Mouse (Mus musculus) embryonic stem cell, embryonic (primary cell): ENCODE measurements around the gene Ubqln4.

Source experiments
- CTCF ChIA-PET, 4 experiments: fragments of 300-600 bp in 2 of 4; fragments of 350-600 bp in 2 of 4; sonication (Branson Sonifier 250); formaldehyde crosslinking; loops; one replicate each; lab custom pipeline; 2022; ENCODE audit warnings: inconsistent platforms in 2 of 4; lab: Charles Lee
- POLR2A ChIA-PET, 4 experiments: fragments of 300-600 bp in 2 of 4; fragments of 350-600 bp in 2 of 4; sonication (Branson Sonifier 250); formaldehyde crosslinking; loops; one replicate each; lab custom pipeline; 2022; ENCODE audit warnings: antibody characterized with exemption in 4 of 4, inconsistent platforms in 1 of 4; lab: Charles Lee

The Ubqln4 gene

DNA sequence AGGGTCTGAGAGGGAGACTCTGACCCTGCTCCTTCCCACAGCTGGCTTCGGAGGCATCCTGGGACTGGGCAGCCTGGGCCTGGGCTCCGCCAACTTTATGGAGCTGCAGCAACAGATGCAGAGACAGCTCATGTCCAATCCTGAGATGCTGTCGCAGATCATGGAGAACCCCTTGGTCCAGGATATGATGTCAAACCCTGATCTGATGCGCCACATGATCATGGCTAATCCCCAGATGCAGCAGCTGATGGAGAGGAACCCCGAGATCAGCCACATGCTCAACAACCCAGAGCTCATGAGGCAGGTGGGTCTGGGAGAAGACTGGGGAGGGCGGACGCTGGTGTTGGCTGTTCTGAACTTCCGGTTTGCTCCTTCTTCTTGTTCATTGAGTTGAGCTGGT is 3.1 kb downstream of the Ubqln4 start:
- ChIA-PET CTCF (interaction anchor here in 1 of 4 experiments (0.6 to 1.2 kb wide), 2 partner anchors 53 to 587 kb away, joined by 3 to 9 read pairs; no protein-coding TSS in a partner anchor), POLR2A (interaction anchor here (0.5 to 69.6 kb wide), 17 partner anchors 2 to 208 kb away, joined by 3 to 2954 read pairs (median 3); partner anchors contain the start of genes Ssr2 (in 3 of the 4), Lamtor2 (in 1 of the 4), Mex3a (in 1 of the 4) and Rab25 (in 1 of the 4))

DNA sequence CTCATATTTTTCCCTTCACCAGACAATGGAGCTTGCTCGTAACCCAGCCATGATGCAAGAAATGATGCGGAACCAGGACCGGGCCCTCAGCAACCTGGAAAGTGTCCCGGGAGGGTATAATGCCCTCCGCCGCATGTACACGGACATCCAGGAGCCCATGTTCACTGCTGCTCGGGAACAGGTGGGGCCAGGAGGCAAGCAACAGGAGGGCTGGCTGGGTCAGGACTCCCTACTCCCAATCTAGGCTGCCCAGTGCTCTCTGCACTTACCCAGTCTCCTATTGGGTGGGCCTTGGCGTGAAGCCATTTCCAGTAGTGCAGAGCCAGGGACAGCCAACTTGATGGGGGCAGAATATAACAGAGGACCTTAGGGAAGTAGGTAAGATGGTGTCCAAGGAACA is 6.0 kb downstream of the Ubqln4 start:
- POLR2A ChIA-PET, result interaction anchor here in 3 of 4 experiments (1.9 to 69.6 kb wide), 6 partner anchors 5 to 29 kb away, joined by 7 to 2954 read pairs (median 564); partner anchors contain the start of genes Ssr2 (in 3 of the 3), Lamtor2 (in 1 of the 3), Mex3a (in 1 of the 3) and Rab25 (in 1 of the 3)

DNA sequence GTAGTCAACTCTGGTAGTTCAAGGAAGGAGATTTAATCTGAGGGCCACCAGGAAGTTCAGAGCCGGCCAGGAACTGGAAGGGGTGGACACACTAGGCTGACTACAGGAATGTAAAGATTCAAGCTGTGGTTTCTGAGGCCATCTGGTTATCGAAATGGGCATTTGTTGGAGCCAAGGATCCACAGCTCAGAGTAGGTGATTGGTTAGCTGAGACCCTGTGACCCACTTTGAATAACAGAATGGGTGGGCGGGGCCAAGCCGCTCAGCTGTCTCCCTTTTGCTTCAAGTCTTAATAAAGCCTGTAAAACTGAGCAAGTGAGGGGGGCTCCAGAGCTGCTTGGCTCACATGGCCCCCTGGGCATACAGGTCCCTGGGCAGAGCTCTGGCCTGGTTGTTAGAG is 8.4 kb downstream of the Ubqln4 start:
- ChIA-PET CTCF (interaction anchor here in 3 of 4 experiments (0.7 to 2.2 kb wide), 7 partner anchors 9 to 29 kb away, joined by 3 to 7 read pairs (median 4); partner anchors contain the start of genes Lamtor2 (in 1 of the 3) and Ssr2 (in 1 of the 3)), POLR2A (interaction anchor here (0.6 to 69.6 kb wide), 25 partner anchors 5 to 226 kb away, joined by 3 to 2954 read pairs (median 8); partner anchors contain the start of genes Lamtor2 (in 3 of the 4), Ssr2 (in 3 of the 4), Ubqln4 (in 3 of the 4) and Rab25 (in 2 of the 4))

More for the DNA sequence above, 6.0 kb downstream of the Ubqln4 start:
- CTCF ChIA-PET, result interaction anchor here in 1 of 4 experiments (1.0 kb wide), 1 partner anchor 31 kb away, joined by 3 read pairs; no protein-coding TSS in a partner anchor

DNA sequence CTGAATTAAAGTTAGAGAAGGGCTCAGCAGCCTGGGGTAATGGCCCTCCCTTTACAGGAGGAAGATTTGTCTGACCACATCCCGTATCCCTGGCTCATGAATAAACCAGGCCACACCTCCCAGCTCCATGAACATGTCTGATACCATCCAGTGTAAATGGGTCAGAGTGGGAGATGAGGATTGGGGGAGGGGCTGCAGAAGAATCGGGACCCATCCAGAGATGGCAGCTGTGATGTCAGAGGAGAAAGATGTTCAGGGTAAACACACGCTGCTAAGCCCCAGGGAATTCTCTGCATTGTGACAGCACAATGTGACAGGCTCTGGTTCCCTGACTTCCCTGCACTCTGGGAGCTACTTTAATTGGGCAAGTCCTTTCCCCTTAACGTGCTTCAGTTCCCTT is 9.9 kb downstream of the Ubqln4 start:
- CTCF ChIA-PET, result interaction anchor here in 2 of 4 experiments (0.5 to 2.2 kb wide), 8 partner anchors 10 to 322 kb away, joined by 3 to 7 read pairs (median 5); partner anchors contain the start of gene Ubqln4 (in 1 of the 2)

DNA sequence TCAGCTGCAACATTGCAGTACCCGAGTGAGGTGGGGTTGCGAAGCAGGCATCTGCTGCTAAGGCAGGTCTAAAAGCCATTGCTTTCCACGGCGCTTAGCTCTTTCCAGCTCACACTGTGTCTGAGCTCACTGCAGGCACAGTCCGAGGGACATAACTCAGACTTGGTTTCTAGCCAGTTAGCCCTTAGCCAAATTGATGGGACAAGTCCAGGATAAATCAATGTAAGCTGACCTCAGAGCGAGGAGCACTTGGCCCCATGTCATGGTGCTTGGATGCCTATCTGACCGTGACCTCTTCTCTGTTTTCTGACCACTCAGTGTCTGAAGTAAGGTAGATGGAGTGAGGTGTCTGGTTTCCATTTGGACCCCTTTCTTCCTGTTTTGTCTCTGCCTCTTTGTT is 10.4 kb downstream of the Ubqln4 start:
- ChIA-PET CTCF (interaction anchor here in 1 of 4 experiments (1.1 to 1.2 kb wide), 2 partner anchors 10 to 29 kb away, joined by 5 read pairs; partner anchors contain the start of gene Ubqln4), POLR2A (interaction anchor here (0.8 to 69.6 kb wide), 20 partner anchors 6 to 425 kb away, joined by 3 to 2954 read pairs (median 6); partner anchors contain the start of genes Lamtor2 (in 3 of the 4), Ssr2 (in 3 of the 4), Ubqln4 (in 3 of the 4) and Rab25 (in 2 of the 4))

More for the DNA sequence above, 9.9 kb downstream of the Ubqln4 start:
- POLR2A ChIA-PET, result interaction anchor here (0.5 to 69.6 kb wide), 22 partner anchors 6 to 426 kb away, joined by 3 to 2954 read pairs (median 8); partner anchors contain the start of genes Lamtor2 (in 3 of the 4), Ssr2 (in 3 of the 4), Ubqln4 (in 3 of the 4) and Rab25 (in 2 of the 4)

DNA sequence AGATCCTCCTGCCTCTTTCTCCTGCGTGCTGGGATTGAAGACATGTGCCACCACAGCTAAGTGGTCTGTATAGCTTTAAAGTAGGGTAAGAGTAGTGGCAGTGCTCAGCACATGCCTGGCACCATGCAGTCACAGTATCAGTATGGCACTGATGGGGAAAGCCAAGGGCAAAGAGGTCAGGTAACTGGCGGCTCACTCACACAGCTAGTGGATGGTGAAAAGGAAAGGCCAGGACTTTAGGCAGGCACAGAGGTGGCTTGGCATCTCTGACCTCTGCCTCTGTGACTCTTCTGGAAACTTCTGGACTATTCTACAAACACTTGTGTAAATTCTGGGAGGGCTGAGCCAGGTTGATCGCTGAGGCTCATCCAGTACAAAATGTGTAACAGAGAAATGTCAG is 12.6 kb downstream of the Ubqln4 start:
- CTCF ChIA-PET, result interaction anchor here in 1 of 4 experiments (1.1 kb wide), 1 partner anchor 12 kb away, joined by 6 read pairs; the partner anchor contains the start of gene Ubqln4
- POLR2A ChIA-PET, result interaction anchor here in 3 of 4 experiments (1.0 to 69.6 kb wide), 13 partner anchors 4 to 232 kb away, joined by 3 to 2954 read pairs (median 7); partner anchors contain the start of genes Lamtor2 (in 3 of the 3), Ssr2 (in 3 of the 3), Ubqln4 (in 3 of the 3) and Mex3a (in 1 of the 3)

DNA sequence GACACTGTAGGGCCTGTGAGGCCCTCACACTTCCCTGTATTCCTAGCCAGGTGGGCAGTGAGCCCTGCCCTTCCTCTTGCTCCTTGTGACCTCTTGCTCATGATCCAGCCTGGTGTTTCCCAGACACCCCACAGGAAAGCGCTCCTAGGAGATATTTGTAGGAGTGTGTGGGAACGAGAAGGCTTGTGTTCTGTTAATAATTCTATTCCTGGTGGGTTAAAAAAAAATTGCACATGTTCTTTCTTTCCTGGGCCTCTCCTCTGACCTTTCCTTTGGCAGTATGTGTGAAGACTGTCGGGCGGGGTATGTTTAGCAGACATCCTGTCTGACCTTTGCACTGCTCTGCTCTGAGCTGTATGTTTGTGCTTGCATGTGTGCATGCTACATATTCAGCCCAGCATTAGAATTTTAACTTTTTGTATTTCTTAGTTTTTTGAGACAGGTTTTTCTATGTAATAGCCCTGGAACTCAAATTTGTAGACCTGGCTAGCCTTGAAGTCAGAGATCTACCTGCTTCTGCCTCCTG is 13.0 kb downstream of the Ubqln4 start:
- CTCF ChIA-PET, result interaction anchor here in 1 of 4 experiments (1.1 kb wide), 1 partner anchor 12 kb away, joined by 6 read pairs; the partner anchor contains the start of gene Ubqln4
- POLR2A ChIA-PET, result interaction anchor here in 3 of 4 experiments (0.5 to 69.6 kb wide), 16 partner anchors 3 to 681 kb away, joined by 3 to 2954 read pairs (median 5); partner anchors contain the start of genes Lamtor2 (in 3 of the 3), Ssr2 (in 3 of the 3), Ubqln4 (in 3 of the 3) and Mex3a (in 1 of the 3)

DNA sequence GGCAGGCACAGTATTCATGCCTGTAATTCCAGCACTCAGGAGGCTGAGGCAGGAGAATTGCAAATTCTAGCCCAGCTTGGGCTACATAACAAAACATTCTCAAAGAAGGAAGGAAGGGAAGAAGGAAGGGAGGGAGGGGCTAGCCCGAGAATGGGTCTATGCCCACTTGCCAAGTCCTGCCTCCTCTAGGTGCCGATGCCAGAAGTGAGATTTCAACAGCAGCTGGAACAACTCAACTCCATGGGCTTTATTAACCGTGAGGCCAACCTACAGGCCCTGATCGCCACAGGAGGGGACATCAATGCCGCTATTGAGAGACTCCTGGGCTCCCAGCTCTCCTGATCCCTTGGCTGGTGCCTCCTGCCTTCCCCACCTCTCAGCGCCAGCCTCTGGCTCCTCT is 14.3 kb downstream of the Ubqln4 start:
- ChIA-PET CTCF (interaction anchor here in 3 of 4 experiments (0.7 to 1.1 kb wide), 7 partner anchors 10 to 84 kb away, joined by 3 to 7 read pairs (median 3); no protein-coding TSS in a partner anchor), POLR2A (interaction anchor here (0.6 to 69.6 kb wide), 29 partner anchors 2 to 362 kb away, joined by 3 to 2954 read pairs (median 7); partner anchors contain the start of genes Lamtor2 (in 3 of the 4), Ubqln4 (in 3 of the 4), Arhgef2 (in 2 of the 4) and Mex3a (in 2 of the 4))

DNA sequence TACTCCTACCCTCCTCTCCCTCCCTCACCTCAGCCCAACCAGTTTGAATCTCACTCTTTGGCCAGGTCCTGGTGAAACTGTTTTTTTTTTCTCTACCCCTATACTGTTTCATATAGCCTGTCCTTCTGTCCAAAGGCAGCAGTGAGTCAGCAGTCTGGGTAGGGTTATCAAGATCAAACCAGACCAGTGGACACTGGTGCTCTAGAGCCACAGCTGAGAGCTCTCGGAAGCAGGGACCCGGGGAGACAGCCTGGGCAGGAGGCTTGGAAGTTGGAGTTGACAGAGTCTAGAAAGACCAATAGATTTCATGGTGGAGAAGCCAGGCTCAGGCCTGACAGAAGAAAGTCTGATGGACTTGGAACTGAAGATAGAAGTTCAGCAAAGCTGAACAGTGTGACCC is 15.1 kb downstream of the Ubqln4 start:
- ChIA-PET POLR2A (interaction anchor here (0.7 to 69.6 kb wide), 39 partner anchors 1 to 233 kb away, joined by 3 to 2954 read pairs (median 8); partner anchors contain the start of genes Lamtor2 (in 3 of the 4), Mex3a (in 3 of the 4), Rab25 (in 3 of the 4) and Ubqln4 (in 3 of the 4)), CTCF (interaction anchor here in 3 of 4 experiments (0.7 to 2.8 kb wide), 8 partner anchors 10 to 85 kb away, joined by 3 to 12 read pairs (median 3); partner anchors contain the start of genes Lamtor2 (in 1 of the 3) and Ubqln4 (in 1 of the 3))

DNA sequence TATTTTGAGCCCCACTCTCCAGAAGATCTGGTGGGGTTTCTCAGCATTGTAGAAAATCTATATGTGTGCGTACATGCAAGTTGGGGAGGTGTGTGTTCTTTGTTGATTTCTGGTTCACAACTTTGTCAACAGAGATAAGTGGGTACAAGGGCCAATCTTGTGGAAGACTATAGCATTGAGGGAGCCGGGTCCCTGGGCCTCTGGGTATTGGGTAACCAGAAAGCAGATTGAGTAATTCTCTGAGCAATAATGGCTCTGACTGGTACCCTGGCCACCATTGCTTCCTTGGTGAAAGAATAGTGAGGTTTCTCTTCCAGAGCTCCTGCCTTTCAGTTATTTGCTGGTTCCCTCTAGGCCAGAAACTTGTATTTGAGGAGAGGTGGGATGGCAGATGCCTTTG is 15.5 kb downstream of the Ubqln4 start:
- ChIA-PET CTCF (interaction anchor here in 1 of 4 experiments (2.8 kb wide), 1 partner anchor 15 kb away, joined by 12 read pairs; the partner anchor contains the start of genes Lamtor2 and Ubqln4), POLR2A (interaction anchor here in 3 of 4 experiments (0.6 to 69.6 kb wide), 43 partner anchors 1 to 535 kb away, joined by 3 to 2954 read pairs (median 10); partner anchors contain the start of genes Lamtor2 (in 3 of the 3), Mex3a (in 3 of the 3), Rab25 (in 3 of the 3) and Ubqln4 (in 3 of the 3))

DNA sequence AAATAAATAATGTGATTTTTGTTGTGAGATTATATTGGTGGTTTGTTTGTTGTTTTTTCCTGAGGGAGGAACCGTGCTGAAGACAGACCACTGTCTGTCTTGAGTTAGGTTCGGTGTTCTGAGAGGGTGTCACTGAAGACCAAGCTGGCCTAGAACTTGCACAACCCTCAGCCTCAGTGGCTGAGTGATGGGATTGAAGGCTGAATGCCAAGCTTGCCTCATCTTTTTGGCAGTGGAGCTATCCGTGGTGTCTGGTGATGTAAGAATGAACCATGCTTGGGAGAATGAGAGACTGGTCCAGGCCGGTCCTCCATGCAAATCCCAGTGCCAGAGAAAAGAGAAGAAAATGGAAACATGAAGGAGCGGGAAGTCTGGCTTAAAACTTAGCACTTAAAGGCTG is 16.1 kb downstream of the Ubqln4 start:
- CTCF ChIA-PET, result interaction anchor here in 2 of 4 experiments (1.4 to 2.8 kb wide), 3 partner anchors 16 to 25 kb away, joined by 3 to 12 read pairs (median 6); partner anchors contain the start of genes Ubqln4 (in 2 of the 2) and Lamtor2 (in 1 of the 2)
- POLR2A ChIA-PET, result interaction anchor here (0.6 to 69.6 kb wide), 66 partner anchors 0 to 534 kb away, joined by 3 to 2954 read pairs (median 6); partner anchors contain the start of genes Lamtor2 (in 3 of the 4), Mex3a (in 3 of the 4), Pmf1 (in 3 of the 4) and Ubqln4 (in 3 of the 4)

DNA sequence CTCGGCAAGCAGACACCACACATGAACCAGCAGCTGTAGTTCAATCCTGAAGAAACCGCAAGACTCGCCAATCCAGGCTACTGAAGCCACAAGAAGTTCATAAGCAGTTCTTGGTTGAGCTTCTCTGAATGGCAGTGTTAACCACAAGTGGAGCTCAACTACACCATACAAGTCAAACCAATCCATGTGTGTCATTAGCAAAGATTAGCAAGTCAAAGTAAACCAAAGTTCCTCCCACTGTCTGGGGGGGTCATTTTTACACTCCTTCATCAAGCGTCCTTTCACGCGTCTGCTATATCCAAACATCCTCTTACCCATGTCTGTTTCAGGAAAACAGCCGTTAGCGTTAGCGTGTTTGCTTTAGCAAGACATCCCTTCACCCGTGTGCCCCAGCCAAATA is 16.8 kb downstream of the Ubqln4 start:
- CTCF ChIA-PET, result interaction anchor here in 2 of 4 experiments (0.7 to 2.8 kb wide), 4 partner anchors 16 to 82 kb away, joined by 3 to 12 read pairs (median 4); partner anchors contain the start of genes Ubqln4 (in 2 of the 2) and Lamtor2 (in 1 of the 2)
- POLR2A ChIA-PET, result interaction anchor here (0.6 to 69.6 kb wide), 71 partner anchors 1 to 289 kb away, joined by 3 to 2954 read pairs (median 5); partner anchors contain the start of genes Lamtor2 (in 3 of the 4), Mex3a (in 3 of the 4), Pmf1 (in 3 of the 4) and Rab25 (in 3 of the 4)

DNA sequence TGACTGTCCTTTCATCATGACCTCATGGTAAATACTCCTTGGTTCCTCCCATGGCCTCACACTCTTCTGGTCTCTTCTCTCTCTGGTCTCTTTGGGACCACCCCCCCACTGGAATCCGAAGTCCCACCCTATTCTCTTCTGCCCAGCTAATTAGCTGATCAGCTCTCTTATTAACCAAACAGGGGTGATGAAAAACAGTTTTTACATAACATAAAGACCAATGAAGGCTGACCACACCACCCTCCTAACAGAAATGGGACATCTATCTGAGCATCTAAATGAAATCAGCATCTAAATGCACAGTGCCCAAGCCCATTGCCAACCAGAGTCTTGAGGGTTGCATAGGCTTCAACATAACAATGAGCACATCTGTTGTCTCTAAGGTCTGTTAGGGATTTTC is 18.3 kb downstream of the Ubqln4 start:
- ChIA-PET POLR2A (interaction anchor here (0.6 to 69.6 kb wide), 91 partner anchors 2 to 666 kb away, joined by 3 to 2954 read pairs (median 7); partner anchors contain the start of genes Smg5 (in 4 of the 4), Tmem79 (in 4 of the 4), Lamtor2 (in 3 of the 4) and Lmna (in 3 of the 4)), CTCF (interaction anchor here (0.8 to 2.8 kb wide), 15 partner anchors 9 to 105 kb away, joined by 3 to 12 read pairs (median 4); partner anchors contain the start of genes Lamtor2 (in 1 of the 4), Mex3a (in 1 of the 4) and Ubqln4 (in 1 of the 4))

DNA sequence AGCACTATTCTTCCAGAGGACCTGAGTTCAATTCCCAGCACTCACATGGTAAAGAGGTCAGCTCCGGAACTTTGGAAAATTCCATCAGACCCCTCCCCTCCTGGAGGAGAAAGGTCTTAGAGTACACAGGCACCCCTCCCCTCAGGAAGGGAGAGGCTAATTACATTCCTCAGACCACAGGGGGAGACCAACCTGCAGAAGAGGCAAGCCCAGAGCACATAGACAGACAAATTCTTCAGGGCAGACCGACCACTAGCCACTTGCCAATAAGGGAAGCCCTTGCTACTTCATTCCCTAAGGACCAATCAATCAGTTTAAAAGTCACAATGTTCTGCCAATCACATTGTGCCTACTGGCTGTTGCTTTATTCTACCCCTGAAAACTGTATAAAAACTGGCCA is 19.3 kb downstream of the Ubqln4 start:
- CTCF ChIA-PET, result interaction anchor here in 2 of 4 experiments (1.2 to 2.8 kb wide), 9 partner anchors 11 to 106 kb away, joined by 3 to 12 read pairs (median 5); partner anchors contain the start of genes Lamtor2 (in 1 of the 2) and Ubqln4 (in 1 of the 2)

DNA sequence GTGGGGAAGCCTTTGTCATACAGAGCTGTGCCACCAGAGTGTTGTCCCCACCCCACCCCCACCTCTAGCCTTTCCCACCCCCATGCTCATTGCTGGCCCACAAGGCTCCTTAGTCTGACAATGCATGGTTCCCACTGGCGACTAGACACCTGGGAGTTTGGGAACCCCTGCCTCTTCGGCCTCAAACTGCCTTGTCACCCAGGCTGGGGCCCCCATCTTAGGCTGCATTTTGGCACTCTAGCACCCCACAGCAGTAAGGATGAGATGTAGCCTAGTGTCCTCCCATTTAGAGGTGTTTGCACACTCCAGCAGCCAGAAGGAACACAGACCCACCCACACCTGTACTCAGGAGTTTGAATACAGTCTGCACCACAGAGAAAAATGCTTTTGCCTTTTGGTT is 20.3 kb downstream of the Ubqln4 start:
- POLR2A ChIA-PET, result interaction anchor here (0.7 to 69.6 kb wide), 39 partner anchors 4 to 653 kb away, joined by 3 to 2954 read pairs (median 10); partner anchors contain the start of genes Lamtor2 (in 4 of the 4), Ubqln4 (in 3 of the 4), Arhgef2 (in 2 of the 4) and Khdc4 (in 2 of the 4)
- CTCF ChIA-PET, result interaction anchor here in 1 of 4 experiments (1.2 to 2.8 kb wide), 3 partner anchors 12 to 18 kb away, joined by 4 to 12 read pairs (median 7); no protein-coding TSS in a partner anchor

More for the DNA sequence above, 19.3 kb downstream of the Ubqln4 start:
- POLR2A ChIA-PET, result interaction anchor here (0.6 to 69.6 kb wide), 72 partner anchors 3 to 1675 kb away, joined by 3 to 2954 read pairs (median 8); partner anchors contain the start of genes Lamtor2 (in 4 of the 4), Mex3a (in 3 of the 4), Smg5 (in 3 of the 4) and Tmem79 (in 3 of the 4)
